Mouse (Mus musculus): ENCODE data around the gene Bcl9l. TPM values are rescaled to one million over a fixed set of nuclear protein-coding genes. Genes with fewer than 3 reads are reported as not detected.

Gene Bcl9l
- polyA plus RNA-seq, 1 experiment from 2014 or later, result 10.2 TPM

- Histone ChIP-seq H3K4me1 (peaks cover 62% of the 10 kb centered on the region), H3K36me3 (peaks cover 7% of the 10 kb centered on the region; the same call in 1 of the 2 replicates), H3K9me3 (no peaks in the 10 kb centered on the region), H3K4me2 (replicated peaks) (peak overlapping the region; percentile 81), H3K27ac (replicated peaks) (peak overlapping the region; percentile 91), H3K27me3 (peaks cover 17% of the 10 kb centered on the region), H3K4me3 (peak overlapping the region; percentile 43), H3K9ac (replicated peaks) (peak overlapping the region; percentile 61)
- ATAC-seq (ENCODE audit: low FRiP score, low read depth), result no peak
- WGBS, result 33% methylated on average over 5 of the region's 5 CpGs
Measured at GRCm38 (mm10) chr9:44500163-44500533, 17.5 kb downstream of the Bcl9l start.

- ATAC-seq (ENCODE audit: low FRiP score, low read depth), result no peak
- H3K4me2 ChIP-seq (replicated peaks), result no peak overlapping the region
- H3K9me3 ChIP-seq, result no peaks in the 10 kb centered on the region
- H3K27ac ChIP-seq (replicated peaks), result no peak overlapping the region; the same call in 1 of the 2 replicates
- WGBS, result 49% methylated on average over 8 of the region's 8 CpGs
- no peak overlapping the region for H3K9ac ChIP-seq (replicated peaks)
- no peak overlapping the region for H3K4me3 ChIP-seq
- H3K4me1 ChIP-seq, result peaks cover 62% of the 10 kb centered on the region
- H3K27me3 ChIP-seq, result peaks cover 17% of the 10 kb centered on the region
- H3K36me3 ChIP-seq, result peaks cover 12% of the 10 kb centered on the region
Measured at GRCm38 (mm10) chr9:44500638-44501175, 18.1 kb downstream of the Bcl9l start.

GRCm38 (mm10) chr9:44501206-44501879 lies 18.7 kb downstream of the Bcl9l start:
- H3K9ac ChIP-seq (replicated peaks), result no peak overlapping the region
- ATAC-seq (ENCODE audit: low FRiP score, low read depth), result no peak
- no peaks in the 10 kb centered on the region for H3K9me3 ChIP-seq
- no peak overlapping the region for H3K4me3 ChIP-seq
- H3K4me2 ChIP-seq (replicated peaks), result no peak overlapping the region
- 0 out of 2 replicates have a peak overlapping the region, but pooled peaks have one; percentile 2 for H3K27ac ChIP-seq (replicated peaks)
- peaks cover 19% of the 10 kb centered on the region for H3K36me3 ChIP-seq
- 48% methylated on average over 10 of the region's 10 CpGs for whole genome bisulfite sequencing
- peaks cover 17% of the 10 kb centered on the region for H3K27me3 ChIP-seq
- peaks cover 62% of the 10 kb centered on the region for H3K4me1 ChIP-seq

GRCm38 (mm10) chr9:44502006-44502405 lies 19.4 kb downstream of the Bcl9l start:
- peaks cover 55% of the 10 kb centered on the region for H3K4me1 ChIP-seq
- 2% methylated on average over 4 of the region's 4 CpGs for WGBS
- no peak for ATAC-seq (ENCODE audit: low FRiP score, low read depth)
- peaks cover 25% of the 10 kb centered on the region for H3K36me3 ChIP-seq
- no peak overlapping the region for H3K4me3 ChIP-seq
- H3K4me2 ChIP-seq (replicated peaks), result no peak overlapping the region
- H3K27me3 ChIP-seq, result peaks cover 12% of the 10 kb centered on the region
- 0 out of 2 replicates have a peak overlapping the region, but pooled peaks have one; percentile 2 for H3K27ac ChIP-seq (replicated peaks)
- H3K9ac ChIP-seq (replicated peaks), result no peak overlapping the region
- H3K9me3 ChIP-seq, result no peaks in the 10 kb centered on the region

- no peak overlapping the region for H3K4me2 ChIP-seq (replicated peaks)
- WGBS, result 82% methylated on average over 20 of the region's 20 CpGs
- no peak overlapping the region for H3K4me3 ChIP-seq
- no peak overlapping the region for H3K27ac ChIP-seq (replicated peaks)
- H3K9me3 ChIP-seq, result no peaks in the 10 kb centered on the region
- no peak for ATAC-seq (ENCODE audit: low FRiP score, low read depth)
- H3K4me1 ChIP-seq, result peaks cover 34% of the 10 kb centered on the region
- peaks cover 18% of the 10 kb centered on the region for H3K27me3 ChIP-seq
- H3K36me3 ChIP-seq, result peaks cover 46% of the 10 kb centered on the region
- no peak overlapping the region for H3K9ac ChIP-seq (replicated peaks)
Measured at GRCm38 (mm10) chr9:44504893-44505823, 22.5 kb downstream of the Bcl9l start.

- 63% methylated on average over 21 of the region's 23 CpGs for WGBS
- H3K4me3 ChIP-seq, result no peak overlapping the region
- no peak for ATAC-seq (ENCODE audit: low FRiP score, low read depth)
- no peak overlapping the region for H3K27ac ChIP-seq (replicated peaks)
- H3K27me3 ChIP-seq, result peaks cover 13% of the 10 kb centered on the region
- H3K4me2 ChIP-seq (replicated peaks), result no peak overlapping the region
- no peak overlapping the region for H3K9ac ChIP-seq (replicated peaks)
- H3K36me3 ChIP-seq, result peaks cover 46% of the 10 kb centered on the region
- peaks cover 27% of the 10 kb centered on the region for H3K4me1 ChIP-seq
- no peaks in the 10 kb centered on the region for H3K9me3 ChIP-seq
Measured at GRCm38 (mm10) chr9:44505824-44506467, 23.3 kb downstream of the Bcl9l start.

GRCm38 (mm10) chr9:44506566-44506965 lies 23.9 kb downstream of the Bcl9l start:
- 95% methylated on average over 13 of the region's 13 CpGs for WGBS
- H3K27ac ChIP-seq (replicated peaks), result no peak overlapping the region
- ATAC-seq (ENCODE audit: low FRiP score, low read depth), result no peak

GRCm38 (mm10) chr9:44507345-44507744 lies 24.7 kb downstream of the Bcl9l start:
- ATAC-seq (ENCODE audit: low FRiP score, low read depth), result no peak
- 96% methylated on average over 6 of the region's 6 CpGs for WGBS
- Histone ChIP-seq H3K27me3 (peaks cover 13% of the 10 kb centered on the region), H3K36me3 (peaks cover 46% of the 10 kb centered on the region), H3K4me2 (replicated peaks) (no peak overlapping the region), H3K27ac (replicated peaks) (no peak overlapping the region), H3K9me3 (no peaks in the 10 kb centered on the region), H3K4me3 (no peak overlapping the region), H3K4me1 (peaks cover 16% of the 10 kb centered on the region), H3K9ac (replicated peaks) (no peak overlapping the region)

More at GRCm38 (mm10) chr9:44506566-44506965, 23.9 kb downstream of the Bcl9l start:
- Histone ChIP-seq H3K36me3 (peaks cover 46% of the 10 kb centered on the region), H3K9me3 (no peaks in the 10 kb centered on the region), H3K4me1 (peaks cover 20% of the 10 kb centered on the region), H3K4me2 (replicated peaks) (no peak overlapping the region), H3K9ac (replicated peaks) (no peak overlapping the region), H3K4me3 (no peak overlapping the region), H3K27me3 (peaks cover 13% of the 10 kb centered on the region)

- peaks cover 16% of the 10 kb centered on the region for H3K4me1 ChIP-seq
- H3K27ac ChIP-seq (replicated peaks), result no peak overlapping the region
- no peaks in the 10 kb centered on the region for H3K9me3 ChIP-seq
- 89% methylated on average over 18 of the region's 18 CpGs for WGBS
- peaks cover 13% of the 10 kb centered on the region for H3K27me3 ChIP-seq
- no peak overlapping the region for H3K9ac ChIP-seq (replicated peaks)
- H3K4me3 ChIP-seq, result no peak overlapping the region
- ATAC-seq (ENCODE audit: low FRiP score, low read depth), result no peak
- no peak overlapping the region for H3K4me2 ChIP-seq (replicated peaks)
- H3K36me3 ChIP-seq, result peaks cover 46% of the 10 kb centered on the region
Measured at GRCm38 (mm10) chr9:44508124-44508619, 25.5 kb downstream of the Bcl9l start.

GRCm38 (mm10) chr9:44508721-44509486 lies 26.3 kb downstream of the Bcl9l start:
- H3K4me2 ChIP-seq (replicated peaks), result no peak overlapping the region
- H3K27ac ChIP-seq (replicated peaks), result no peak overlapping the region
- no peak overlapping the region for H3K4me3 ChIP-seq
- H3K27me3 ChIP-seq, result peaks cover 13% of the 10 kb centered on the region
- WGBS, result 84% methylated on average over 19 of the region's 19 CpGs
- peaks cover 43% of the 10 kb centered on the region for H3K36me3 ChIP-seq
- H3K9me3 ChIP-seq, result no peaks in the 10 kb centered on the region
- H3K9ac ChIP-seq (replicated peaks), result peak overlapping the region; percentile 37; the same call in 1 of the 2 replicates
- no peak for ATAC-seq (ENCODE audit: low FRiP score, low read depth)
- H3K4me1 ChIP-seq, result peaks cover 16% of the 10 kb centered on the region
